Mouse (Mus musculus) hindbrain, embryonic 15.5 days (tissue): ENCODE results near the gene Bbs4. TPM values are rescaled to one million over a fixed set of nuclear protein-coding genes. Genes with fewer than 3 reads are reported as not detected.
A peak's percentile ranks its signal among the peaks of the same experiment; 100 is the strongest.

ENCODE experiments used
- ATAC-seq: fragments of 200-750 bp; cut with Nextera tagmentation; 2 replicates; pipeline ENCODE4 v1.8.0; 2017; ENCODE audit warnings: low read depth, moderate number of reproducible peaks, moderate TSS enrichment; ENCODE audit not compliant: low FRiP score
- H3K27ac ChIP-seq: fragments of 300-500 bp; sonication (generic); replicated peaks from 2 replicates; pipeline ENCODE4 v1.5.1; 2015; ENCODE audit warnings: mild to moderate bottlenecking, inconsistent platforms
- H3K27me3 ChIP-seq: fragments of 300-500 bp; sonication (generic); 2 replicates; pipeline ENCODE4 v1.6.1; 2015; ENCODE audit warnings: control low read depth, inconsistent platforms
- H3K36me3 ChIP-seq: fragments of 300-500 bp; sonication (generic); 2 replicates; pipeline ENCODE4 v1.6.1; 2015; ENCODE audit warnings: control low read depth, inconsistent platforms
- H3K4me1 ChIP-seq: fragments of 300-500 bp; sonication (generic); replicated peaks from 2 replicates; pipeline ENCODE4 v1.6.1; 2015; ENCODE audit warnings: control low read depth, inconsistent platforms
- H3K4me2 ChIP-seq: fragments of 300-500 bp; sonication (generic); 2 replicates; pipeline ENCODE4 v1.6.1; 2015; ENCODE audit warnings: moderate library complexity, mild to moderate bottlenecking, inconsistent platforms
- H3K4me3 ChIP-seq: fragments of 300-500 bp; sonication (generic); 2 replicates; pipeline ENCODE4 v1.5.1; 2015; ENCODE audit warnings: mild to moderate bottlenecking, inconsistent platforms
- H3K9ac ChIP-seq: fragments of 300-500 bp; sonication (generic); 2 replicates; pipeline ENCODE4 v1.6.1; 2015; ENCODE audit warnings: inconsistent platforms
- H3K9me3 ChIP-seq: fragments of 300-500 bp; sonication (generic); 2 replicates; pipeline ENCODE4 v1.6.1; 2016; ENCODE audit warnings: control low read depth, inconsistent platforms
- whole genome bisulfite sequencing: fragments of 180-500 bp; shearing (Covaris S2); methylation state at CpG from one replicate; pipeline ENCODE4 v1.1.7; 2015; 5-methylcytosine and 5-hydroxymethylcytosine counted together
- polyA plus RNA-seq: library from polyadenylated mRNA; unstranded; fragments of >200 nt; fragmentation: Nextera tagmentation; extraction: Ambion mirVana; gene quantifications from 2 replicates; pipeline ENCODE4 v1.2.1, GENCODE M21; 2015

Bbs4 gene
- polyA plus RNA-seq, 1 experiment from 2014 or later, result 44.2 TPM

- H3K9me3 ChIP-seq, result no peaks in the 10 kb centered on the region
- peaks cover 56% of the 10 kb centered on the region for H3K36me3 ChIP-seq
- WGBS, result 82% methylated on average over 5 of the region's 5 CpGs
- no peaks in the 10 kb centered on the region for H3K4me1 ChIP-seq
- H3K27ac ChIP-seq, result no peak overlapping the region
- no peaks in the 10 kb centered on the region for H3K27me3 ChIP-seq
- H3K4me3 ChIP-seq, result no peak overlapping the region
- ATAC-seq, result no peak
- H3K9ac ChIP-seq, result no peak overlapping the region
- no peak overlapping the region for H3K4me2 ChIP-seq
These were observed 14.9 kb downstream of the Bbs4 start for GRCm38 (mm10) chr9:59338411-59338810.

- Histone ChIP-seq H3K36me3 (peaks cover 57% of the 10 kb centered on the region), H3K27me3 (no peaks in the 10 kb centered on the region), H3K9ac (no peak overlapping the region), H3K9me3 (no peaks in the 10 kb centered on the region), H3K4me2 (no peak overlapping the region), H3K4me3 (no peak overlapping the region), H3K27ac (no peak overlapping the region), H3K4me1 (no peaks in the 10 kb centered on the region)
- no peak for ATAC-seq
- 94% methylated on average over 5 of the region's 5 CpGs for WGBS
These were observed 15.4 kb downstream of the Bbs4 start for GRCm38 (mm10) chr9:59337889-59338288.

DNA sequence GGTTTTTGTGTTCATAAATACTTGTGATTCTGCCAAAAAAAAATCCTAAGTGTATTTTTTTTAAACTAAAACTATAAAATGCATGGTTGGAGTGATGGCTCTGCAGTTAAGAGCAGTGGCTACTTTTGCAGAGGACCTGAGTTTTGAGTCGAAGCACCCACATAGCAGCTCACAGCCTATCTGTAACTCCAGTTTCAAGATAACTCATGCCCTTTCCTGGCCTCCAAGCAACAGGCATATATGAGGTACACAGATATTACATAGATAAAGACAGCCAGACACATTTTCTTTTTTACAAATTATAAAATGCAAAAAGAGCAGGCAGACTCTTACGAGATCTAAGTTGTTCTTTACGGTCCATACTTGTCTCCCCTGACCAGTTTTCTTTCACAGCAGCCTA, 16.8 kb downstream of the Bbs4 start:
- no peak for ATAC-seq
- peaks cover 51% of the 10 kb centered on the region for H3K36me3 ChIP-seq

GRCm38 (mm10) chr9:59330055-59330454, 23.3 kb downstream of the Bbs4 start:
- H3K4me1 ChIP-seq, result no peaks in the 10 kb centered on the region
- no peak overlapping the region for H3K4me3 ChIP-seq
- H3K9ac ChIP-seq, result no peak overlapping the region
- H3K36me3 ChIP-seq, result peaks cover 57% of the 10 kb centered on the region
- no peaks in the 10 kb centered on the region for H3K27me3 ChIP-seq
- no peaks in the 10 kb centered on the region for H3K9me3 ChIP-seq
- 92% methylated on average over 5 of the region's 5 CpGs for WGBS
- H3K27ac ChIP-seq, result no peak overlapping the region
- H3K4me2 ChIP-seq, result no peak overlapping the region
- no peak for ATAC-seq

More for the DNA sequence above, 16.8 kb downstream of the Bbs4 start:
- Histone ChIP-seq H3K27ac (no peak overlapping the region), H3K9me3 (no peaks in the 10 kb centered on the region), H3K9ac (no peak overlapping the region), H3K4me2 (no peak overlapping the region), H3K4me1 (no peaks in the 10 kb centered on the region), H3K4me3 (no peak overlapping the region), H3K27me3 (no peaks in the 10 kb centered on the region)
- WGBS, result 98% methylated on average over 3 of the region's 3 CpGs

- Histone ChIP-seq H3K36me3 (peaks cover 66% of the 10 kb centered on the region), H3K27ac (no peak overlapping the region), H3K4me1 (no peaks in the 10 kb centered on the region), H3K4me3 (no peak overlapping the region), H3K4me2 (no peak overlapping the region), H3K27me3 (no peaks in the 10 kb centered on the region), H3K9ac (no peak overlapping the region), H3K9me3 (no peaks in the 10 kb centered on the region)
- ATAC-seq, result no peak
These were observed 29.0 kb downstream of the Bbs4 start for GRCm38 (mm10) chr9:59324351-59324750.

- WGBS, result 92% methylated on average over 3 of the region's 3 CpGs
- no peak for ATAC-seq
These were observed 37.1 kb downstream of the Bbs4 start for GRCm38 (mm10) chr9:59316206-59316605.

GRCm38 (mm10) chr9:59311284-59311670, 42.0 kb downstream of the Bbs4 start:
- no peak overlapping the region for H3K9ac ChIP-seq
- no peaks in the 10 kb centered on the region for H3K27me3 ChIP-seq
- H3K4me2 ChIP-seq, result no peak overlapping the region
- peaks cover 41% of the 10 kb centered on the region for H3K36me3 ChIP-seq
- H3K9me3 ChIP-seq, result no peaks in the 10 kb centered on the region
- H3K27ac ChIP-seq, result no peak overlapping the region
- H3K4me1 ChIP-seq, result no peaks in the 10 kb centered on the region
- no peak overlapping the region for H3K4me3 ChIP-seq
- WGBS, result 62% methylated on average over 3 of the region's 3 CpGs
- no peak for ATAC-seq

More at GRCm38 (mm10) chr9:59316206-59316605, 37.1 kb downstream of the Bbs4 start:
- no peaks in the 10 kb centered on the region for H3K27me3 ChIP-seq
- no peak overlapping the region for H3K27ac ChIP-seq
- H3K9ac ChIP-seq, result no peak overlapping the region
- no peak overlapping the region for H3K4me2 ChIP-seq
- no peaks in the 10 kb centered on the region for H3K9me3 ChIP-seq
- no peaks in the 10 kb centered on the region for H3K4me1 ChIP-seq
- H3K36me3 ChIP-seq, result peaks cover 37% of the 10 kb centered on the region
- H3K4me3 ChIP-seq, result no peak overlapping the region

DNA sequence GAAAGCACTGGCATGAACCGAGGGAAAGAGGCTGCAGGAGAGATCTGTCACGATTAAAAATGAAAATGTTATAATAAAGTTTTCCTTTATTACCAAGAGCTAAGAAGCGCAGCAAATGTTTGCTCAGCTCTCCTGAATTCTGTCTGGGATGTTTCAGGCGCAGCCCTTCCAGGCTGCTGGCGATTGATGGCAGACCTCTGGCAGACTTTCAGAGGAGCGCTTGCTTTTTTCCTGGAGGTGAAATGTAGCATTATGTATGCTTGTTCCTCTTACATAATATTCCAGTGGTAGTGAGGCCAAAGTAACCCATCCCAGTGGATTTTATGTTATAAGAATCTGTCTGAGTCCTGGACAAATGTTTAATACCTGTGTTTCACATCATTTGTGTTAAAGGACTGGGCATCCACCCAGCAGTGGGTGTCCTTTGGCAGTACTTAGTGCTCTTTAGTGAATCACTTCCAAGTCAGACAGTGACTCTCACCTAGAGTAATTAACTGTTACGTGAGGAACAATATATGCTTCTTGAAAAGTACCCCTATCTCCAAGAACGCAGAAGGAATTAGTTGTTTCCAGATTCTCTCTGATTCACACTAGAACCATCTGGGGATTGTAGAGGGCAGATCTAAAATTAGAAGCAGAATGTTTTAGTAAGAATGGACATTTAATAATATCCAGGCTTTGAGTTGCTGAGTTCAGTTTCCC, 42.6 kb downstream of the Bbs4 start:
- Histone ChIP-seq H3K4me3 (no peak overlapping the region), H3K4me2 (no peak overlapping the region), H3K4me1 (no peaks in the 10 kb centered on the region), H3K9me3 (no peaks in the 10 kb centered on the region), H3K27ac (no peak overlapping the region), H3K27me3 (no peaks in the 10 kb centered on the region), H3K36me3 (peaks cover 45% of the 10 kb centered on the region), H3K9ac (no peak overlapping the region)
- WGBS, result 91% methylated on average over 8 of the region's 8 CpGs
- ATAC-seq, result no peak

- no peaks in the 10 kb centered on the region for H3K27me3 ChIP-seq
- no peak overlapping the region for H3K9ac ChIP-seq
- H3K4me2 ChIP-seq, result no peak overlapping the region
- no peak for ATAC-seq
- peaks cover 38% of the 10 kb centered on the region for H3K36me3 ChIP-seq
- no peak overlapping the region for H3K4me3 ChIP-seq
- WGBS, result 90% methylated on average over 2 of the region's 2 CpGs
- no peak overlapping the region for H3K27ac ChIP-seq
- no peaks in the 10 kb centered on the region for H3K4me1 ChIP-seq
- no peaks in the 10 kb centered on the region for H3K9me3 ChIP-seq
These were observed 45.4 kb downstream of the Bbs4 start for GRCm38 (mm10) chr9:59307890-59308289.

DNA sequence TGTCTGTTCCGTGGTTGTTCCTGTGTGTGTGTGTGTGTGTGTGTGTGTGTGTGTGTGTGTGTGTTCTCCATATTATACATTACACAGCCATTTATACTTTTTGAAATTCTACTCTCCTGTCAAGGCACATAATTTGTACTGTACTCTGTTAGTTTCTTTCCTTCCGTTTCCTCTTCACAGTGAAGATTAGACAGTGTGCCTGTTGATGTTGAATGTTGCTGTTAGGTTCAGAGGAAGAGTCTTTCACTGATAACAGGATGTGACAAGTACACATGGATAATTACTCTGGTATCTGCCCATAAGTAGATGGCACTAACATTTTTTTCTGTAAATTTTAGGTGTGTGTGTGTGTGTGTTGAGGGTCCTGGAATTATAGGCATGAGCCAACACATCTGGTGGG, 56.9 kb downstream of the Bbs4 start:
- Histone ChIP-seq H3K27ac (no peak overlapping the region), H3K9ac (no peak overlapping the region), H3K27me3 (no peaks in the 10 kb centered on the region), H3K4me3 (no peak overlapping the region), H3K4me2 (no peak overlapping the region), H3K36me3 (peaks cover 8% of the 10 kb centered on the region), H3K9me3 (no peaks in the 10 kb centered on the region), H3K4me1 (peaks cover 14% of the 10 kb centered on the region)
- WGBS, result 90% methylated on average over 2 of the region's 2 CpGs
- ATAC-seq, result no peak

- WGBS, result 52% methylated on average over 3 of the region's 3 CpGs
- Histone ChIP-seq H3K27me3 (no peaks in the 10 kb centered on the region), H3K9me3 (no peaks in the 10 kb centered on the region), H3K9ac (peak overlapping the region; percentile 90), H3K36me3 (0 out of 2 replicates have a peak, but pooled peaks cover under 1% of the 10 kb centered on the region), H3K4me1 (peaks cover 24% of the 10 kb centered on the region), H3K4me3 (peak overlapping the region; percentile 94), H3K4me2 (peak overlapping the region; percentile 74), H3K27ac (no peak overlapping the region)
- ATAC-seq, result no peak
These were observed 60.8 kb downstream of the Bbs4 start for GRCm38 (mm10) chr9:59292493-59292875.

GRCm38 (mm10) chr9:59291688-59292492, 61.4 kb downstream of the Bbs4 start:
- Histone ChIP-seq H3K4me1 (peaks cover 24% of the 10 kb centered on the region), H3K4me3 (peak overlapping the region; percentile 94), H3K4me2 (peak overlapping the region; percentile 74), H3K27me3 (no peaks in the 10 kb centered on the region), H3K9ac (peak overlapping the region; percentile 90), H3K27ac (peak overlapping the region; percentile 93), H3K36me3 (no peaks in the 10 kb centered on the region), H3K9me3 (no peaks in the 10 kb centered on the region)
- ATAC-seq, result peak; percentile 72; the same call in 1 of the 2 replicates
- 2% methylated on average over 49 of the region's 50 CpGs for WGBS
